Mouse (Mus musculus) thymus, adult 2 months (tissue): ENCODE data around the gene Kpna3.

ENCODE experiments used
- CTCF ChIP-seq: fragments of 200-500 bp; IDR thresholded peaks from 2 replicates; pipeline ENCODE4 v1.5.1; 2012; ENCODE audit warnings: mild to moderate bottlenecking, control low read depth, low read length, moderate library complexity, borderline replicate concordance; ENCODE audit not compliant: control insufficient read depth, poor library complexity, insufficient read depth; ENCODE audit errors: extremely low read depth
- POLR2A ChIP-seq: fragments of 200-500 bp; IDR thresholded peaks from 2 replicates; pipeline ENCODE4 v1.6.1; 2012; ENCODE audit warnings: mild to moderate bottlenecking, low read length, control low read depth, moderate library complexity; ENCODE audit not compliant: control insufficient read depth, poor library complexity, insufficient read depth; ENCODE audit errors: extremely low read depth

- TF ChIP-seq CTCF (no peak), POLR2A (no peak)
Measured at GRCm38 (mm10) chr14:61425080-61425665, 14.5 kb downstream of the Kpna3 start.
